Mouse (Mus musculus): ENCODE data around the gene Cmss1.

Cmss1 gene

DNA sequence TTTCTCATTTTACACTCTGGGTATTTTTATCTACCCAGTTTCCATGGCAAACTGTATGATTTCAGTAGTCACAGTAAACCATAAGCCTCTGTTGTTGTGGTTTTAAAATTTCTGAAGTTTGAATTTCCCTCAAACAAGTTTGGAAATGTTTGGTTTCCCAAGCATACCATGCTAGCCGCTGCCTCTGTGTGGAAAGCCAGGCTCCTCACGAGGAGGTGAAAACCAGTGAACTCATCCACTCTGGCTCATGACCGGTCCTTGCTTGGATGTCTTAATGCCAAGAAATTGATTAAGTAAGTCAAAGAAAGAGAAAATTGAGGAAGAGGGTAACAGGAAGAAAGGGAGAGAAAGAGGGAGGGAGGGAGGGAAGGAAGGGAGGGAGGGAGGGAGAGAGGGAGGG, 48.4 kb downstream of the Cmss1 start:
- no peak for DNase-seq (ENCODE audit: low read depth, low spot score)

DNA sequence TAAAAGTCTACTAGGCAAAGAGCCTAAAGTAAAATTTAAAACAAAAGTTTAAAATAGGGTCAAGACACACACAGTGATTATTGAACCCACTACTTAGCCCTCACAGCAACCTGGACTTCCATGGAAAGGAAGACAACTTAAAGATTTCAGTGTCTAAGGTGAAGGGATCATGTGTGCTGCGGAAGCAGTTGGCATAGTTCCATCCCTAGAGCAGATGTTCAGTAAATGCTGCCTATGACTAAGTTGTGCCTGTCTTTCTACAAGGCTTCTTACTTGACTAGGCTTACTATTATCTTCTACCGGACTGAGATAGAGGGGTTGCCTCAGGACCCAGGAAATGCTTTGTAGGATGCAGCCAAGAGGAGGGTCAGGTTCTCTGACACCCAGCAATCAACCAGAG, 50.4 kb downstream of the Cmss1 start:
- no peak for DNase-seq (ENCODE audit: low read depth, low spot score)

DNA sequence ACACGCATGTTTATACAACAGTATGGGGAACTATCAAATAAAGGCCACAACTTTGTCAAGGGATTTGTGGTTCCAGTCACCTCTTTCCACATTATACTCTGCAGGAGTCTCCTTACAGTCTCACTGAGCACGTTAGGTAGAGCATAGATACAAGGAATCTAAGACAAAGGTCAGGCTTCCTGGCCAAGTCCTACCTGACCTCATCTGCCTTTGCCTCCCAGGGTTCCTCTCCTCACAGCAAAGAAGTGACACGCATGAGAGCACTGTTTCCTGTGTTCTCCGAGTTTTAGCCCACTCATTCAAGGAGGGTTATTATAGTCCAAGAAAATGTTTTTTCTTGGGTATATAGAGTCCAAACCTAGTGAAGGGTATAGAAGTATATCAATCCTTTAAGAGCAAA, 51.0 kb downstream of the Cmss1 start:
- DNase-seq (ENCODE audit: low read depth, low spot score) = no peak

DNA sequence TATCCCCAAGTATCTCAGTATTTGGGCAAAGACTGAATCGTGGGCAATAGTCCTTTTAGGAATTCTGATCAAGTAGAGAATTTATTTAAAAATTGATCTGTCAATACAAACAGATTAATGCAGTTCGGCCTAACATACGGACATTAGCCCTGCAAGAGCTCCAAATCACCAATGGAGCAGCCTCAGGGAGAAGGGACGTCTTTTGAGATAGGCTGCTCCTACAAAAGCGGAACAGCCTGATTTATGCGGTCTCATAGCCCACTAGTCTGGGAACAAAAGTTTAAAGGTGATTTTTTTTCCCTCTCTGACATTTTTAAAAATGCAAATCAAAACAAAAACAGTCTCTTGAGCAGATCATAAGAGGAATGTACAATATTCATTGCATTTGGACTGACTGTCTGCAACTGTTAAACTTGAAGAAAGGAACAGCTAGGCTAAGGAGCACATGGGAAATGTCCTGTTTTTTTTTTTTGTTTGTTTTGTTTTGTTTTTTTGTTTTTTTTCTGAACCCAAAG, 51.7 kb downstream of the Cmss1 start:
- DNase-seq (ENCODE audit: low read depth, low spot score) = no peak

DNA sequence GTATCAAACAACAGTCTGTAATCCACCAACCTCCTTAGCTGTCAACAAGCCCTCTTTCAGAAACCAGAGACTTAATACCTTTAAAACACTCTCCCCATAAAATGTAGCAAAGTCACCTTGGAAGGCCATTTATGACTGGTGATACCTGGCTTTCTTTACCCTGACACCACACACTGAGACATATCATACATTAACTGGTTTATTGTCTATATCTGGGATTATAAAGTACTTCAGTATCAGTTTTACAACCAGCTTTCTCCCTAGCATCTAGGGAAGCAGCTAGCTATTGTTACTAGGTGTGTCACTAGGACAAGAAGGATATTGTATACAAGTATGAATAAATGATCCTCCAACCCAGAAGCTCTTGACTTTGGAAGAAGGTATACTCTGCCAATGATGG, 53.4 kb downstream of the Cmss1 start:
- no peak for DNase-seq (ENCODE audit: low read depth, low spot score)

DNA sequence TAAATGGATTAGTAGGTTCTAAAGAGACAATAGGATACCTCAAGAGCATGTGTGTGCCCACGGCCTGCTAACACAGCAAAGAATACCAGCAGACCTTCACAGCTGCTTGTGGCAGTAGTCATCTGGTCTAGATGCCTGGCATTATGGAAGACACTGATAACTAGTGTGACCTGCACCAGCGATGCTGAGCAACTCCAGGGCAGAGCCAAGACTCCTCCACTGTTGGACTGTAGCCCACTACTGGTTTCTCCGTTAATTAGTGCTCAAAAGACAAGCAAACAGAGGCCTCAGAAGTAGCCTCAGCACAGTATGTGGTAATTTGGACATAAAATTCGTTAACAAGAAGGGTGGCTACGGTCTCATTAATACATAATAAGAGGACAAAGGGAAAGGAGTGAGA, 54.0 kb downstream of the Cmss1 start:
- DNase-seq (ENCODE audit: low read depth, low spot score) = no peak

DNA sequence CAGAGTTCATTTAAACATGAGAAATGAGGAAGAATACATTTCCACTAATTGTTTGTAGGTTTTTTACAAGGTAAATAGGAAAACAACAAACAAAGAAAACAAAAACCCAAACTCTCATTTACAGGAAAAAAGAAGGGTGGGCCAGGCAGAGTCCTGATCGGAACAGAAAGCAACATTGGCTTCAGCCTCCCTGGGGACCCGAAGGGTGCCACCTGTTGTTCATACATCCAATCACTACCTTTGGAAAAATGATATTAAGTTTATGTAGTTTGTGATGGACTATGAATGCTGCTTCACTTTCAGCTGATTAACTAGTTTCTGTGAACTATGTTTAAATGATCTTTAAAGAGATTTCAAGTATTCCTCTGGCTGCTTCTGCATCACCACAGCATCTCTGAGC, 55.0 kb downstream of the Cmss1 start:
- DNase-seq (ENCODE audit: low read depth, low spot score) = no peak

DNA sequence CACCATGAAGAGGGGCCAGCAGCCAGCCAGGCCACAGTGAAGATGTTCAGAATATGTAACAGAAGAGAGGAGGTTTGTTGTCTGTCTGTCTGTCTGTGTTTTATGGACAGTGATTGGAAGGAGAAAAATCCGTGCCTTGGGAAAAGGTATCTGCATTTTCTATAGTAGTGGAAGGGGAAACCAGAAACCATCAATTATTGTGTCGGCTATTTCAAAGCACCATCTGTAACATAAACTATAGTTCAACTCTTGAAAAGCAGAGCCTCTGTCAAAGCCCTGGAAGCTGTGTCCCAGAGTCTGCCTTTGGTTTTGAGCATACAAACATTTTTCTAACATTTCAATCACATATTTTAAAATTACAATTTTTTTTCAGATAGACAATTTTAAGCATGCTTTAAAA, 55.8 kb downstream of the Cmss1 start:
- DNase-seq (ENCODE audit: low read depth, low spot score) = peak; percentile 38

DNA sequence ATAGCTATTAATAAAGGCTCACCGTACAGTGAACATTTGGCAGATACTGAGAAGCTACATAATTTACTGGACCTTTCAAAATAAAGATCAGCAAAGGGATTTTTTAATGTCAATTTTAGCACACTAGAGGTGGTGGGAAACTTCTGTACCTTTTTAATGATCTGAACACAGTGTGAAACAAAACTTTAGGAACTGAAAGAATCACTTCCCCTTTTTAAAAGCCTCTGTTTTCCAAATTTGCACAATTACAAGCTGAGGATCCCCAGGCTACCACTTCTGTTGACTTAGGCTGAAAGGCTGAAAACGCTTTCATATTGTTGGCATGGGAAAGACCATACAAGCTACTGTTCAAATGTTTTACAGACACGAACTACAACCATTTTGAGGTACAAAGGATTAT, 56.6 kb downstream of the Cmss1 start:
- no peak for DNase-seq (ENCODE audit: low read depth, low spot score)

DNA sequence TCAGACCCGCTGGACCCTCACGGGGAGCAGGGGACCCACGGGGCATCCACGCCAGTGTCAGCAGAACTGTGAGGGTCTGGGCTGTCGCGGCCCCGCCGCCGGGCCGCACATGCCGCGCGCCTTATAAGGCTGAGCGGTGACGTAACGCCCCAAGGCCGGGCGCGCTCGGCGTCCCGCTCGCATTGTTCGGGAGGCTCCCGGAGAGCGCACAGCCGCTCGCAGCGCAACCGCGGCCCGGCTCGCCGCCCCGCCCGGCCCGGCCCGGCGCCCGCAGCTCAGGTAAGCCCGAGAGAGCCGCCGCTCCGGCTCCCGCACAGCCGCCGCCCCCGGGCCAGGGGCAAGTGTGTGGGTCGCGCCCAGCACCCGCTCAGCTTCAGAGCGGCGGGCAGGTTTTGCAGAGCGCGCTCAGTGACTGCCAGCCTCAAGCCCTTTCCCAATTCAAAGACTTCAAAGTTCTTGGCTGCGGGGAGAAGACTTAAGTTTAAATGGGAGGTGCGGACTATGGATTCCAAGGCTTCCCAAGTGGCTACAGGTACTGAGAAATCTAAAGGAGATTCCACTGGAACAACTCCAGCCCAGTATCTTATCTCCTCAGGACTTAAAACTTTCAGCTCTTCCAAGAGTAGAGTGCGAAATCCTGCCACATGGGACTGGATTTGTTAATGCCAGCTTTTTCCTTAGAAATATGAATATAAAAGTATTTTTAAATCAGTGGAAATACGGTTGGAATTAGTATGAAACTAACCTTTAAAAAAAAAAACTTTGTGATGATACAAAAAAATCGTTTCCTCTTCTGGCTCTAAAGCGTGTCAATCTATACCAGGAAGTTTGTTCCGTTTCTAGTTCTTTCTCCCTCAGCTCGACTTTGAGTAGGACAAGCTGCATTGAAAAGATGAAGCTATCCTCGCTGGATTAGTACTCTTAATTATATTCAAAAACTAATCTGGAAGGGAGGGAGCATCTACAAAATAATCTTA, 57.3 kb downstream of the Cmss1 start:
- DNase-seq (ENCODE audit: low read depth, low spot score) = peak; percentile 74

DNA sequence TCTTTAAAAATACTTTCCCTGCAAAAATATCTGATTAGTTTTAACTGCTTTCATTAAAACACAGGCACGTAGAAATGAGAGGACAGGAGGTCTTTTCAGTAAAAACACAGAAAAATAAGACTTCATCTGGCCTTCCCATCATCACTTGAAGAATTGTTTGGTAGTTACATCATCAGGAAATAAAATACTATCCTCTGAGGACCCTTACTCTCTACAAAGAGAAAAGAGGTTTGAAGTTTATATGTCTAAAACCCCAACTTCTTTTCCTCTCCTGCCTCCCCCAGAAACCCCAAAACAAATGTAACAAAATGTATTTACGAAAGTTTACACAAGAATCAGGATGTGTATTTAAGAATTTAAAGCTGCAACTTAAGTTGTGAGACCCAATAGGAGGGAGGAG, 58.1 kb downstream of the Cmss1 start:
- no peak for DNase-seq (ENCODE audit: low read depth, low spot score)

DNA sequence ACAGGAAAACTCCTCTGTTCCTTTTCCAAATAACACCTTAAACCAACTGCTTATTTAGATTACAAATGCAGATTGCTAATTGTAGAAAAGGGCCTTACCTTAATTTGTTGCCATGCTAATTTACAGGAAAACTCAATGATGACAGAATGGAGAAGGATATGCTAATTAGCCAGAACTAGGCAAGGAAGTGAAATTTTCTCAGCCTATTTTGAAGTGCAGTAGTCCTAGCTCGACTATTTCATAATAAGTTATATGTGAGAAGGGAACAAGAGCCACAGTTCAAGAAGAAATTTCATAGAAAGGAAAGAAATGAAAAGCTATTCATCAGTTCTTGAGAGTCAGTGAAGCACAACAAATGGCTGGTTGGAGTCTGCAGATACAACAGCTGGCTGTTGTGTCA, 60.3 kb downstream of the Cmss1 start:
- DNase-seq (ENCODE audit: low read depth, low spot score) = no peak

DNA sequence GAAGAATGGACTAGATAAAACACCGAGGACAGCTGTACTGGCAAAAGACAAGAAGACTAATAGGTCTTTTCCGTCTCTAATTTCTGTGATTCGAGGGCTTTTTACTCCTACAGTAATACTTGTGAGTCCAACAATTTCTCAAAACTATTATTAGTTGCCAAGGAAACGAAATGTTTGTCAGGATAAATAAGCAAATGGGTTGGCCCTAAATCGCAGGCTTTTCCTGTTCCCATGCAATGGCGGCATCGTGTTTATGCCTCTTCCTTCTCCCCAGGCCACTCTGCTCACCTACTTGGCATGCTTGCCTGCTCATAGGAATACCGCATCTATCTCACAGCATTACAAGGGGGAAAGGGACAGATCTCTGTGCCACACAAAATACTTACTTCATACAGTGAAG, 62.2 kb downstream of the Cmss1 start:
- no peak for DNase-seq (ENCODE audit: low read depth, low spot score)

DNA sequence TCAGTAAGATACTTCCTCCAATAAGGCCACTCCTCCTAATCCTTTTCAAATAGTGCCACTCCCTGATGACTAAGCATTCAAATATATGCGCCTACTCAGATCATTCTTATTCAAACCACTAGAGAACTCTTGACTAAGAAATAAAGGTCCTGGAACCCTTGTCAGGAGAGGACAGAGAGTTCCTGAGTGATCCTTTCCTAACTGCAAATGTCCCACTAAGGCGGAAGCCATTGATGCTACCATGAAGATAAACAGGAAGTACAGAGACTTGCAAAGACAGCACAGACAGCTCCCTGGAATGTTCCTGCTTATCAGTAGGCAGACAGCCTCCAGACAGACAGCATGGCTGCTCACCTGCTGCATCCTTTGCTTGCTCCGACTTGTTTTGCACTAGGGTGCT, 63.4 kb downstream of the Cmss1 start:
- DNase-seq (ENCODE audit: low read depth, low spot score) = no peak

DNA sequence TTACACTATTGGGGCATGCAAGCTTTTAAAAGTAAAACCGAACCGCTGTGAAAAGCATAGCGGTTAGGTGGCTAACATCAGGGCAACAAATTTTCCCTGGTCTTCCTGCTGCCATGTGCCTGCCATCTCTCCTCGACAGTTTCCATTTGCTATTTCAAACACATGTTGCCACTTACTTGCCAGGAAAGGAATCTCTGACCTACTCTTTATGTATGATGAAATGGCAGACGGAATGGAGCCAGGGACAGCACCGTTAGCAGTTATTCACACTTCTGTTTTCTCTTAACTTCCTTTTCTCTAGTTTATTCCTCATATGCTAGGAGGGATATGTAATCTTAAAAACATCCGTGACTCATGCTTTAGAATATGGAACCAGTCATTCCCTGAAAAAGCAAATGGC, 70.2 kb downstream of the Cmss1 start:
- DNase-seq (ENCODE audit: low read depth, low spot score) = no peak

DNA sequence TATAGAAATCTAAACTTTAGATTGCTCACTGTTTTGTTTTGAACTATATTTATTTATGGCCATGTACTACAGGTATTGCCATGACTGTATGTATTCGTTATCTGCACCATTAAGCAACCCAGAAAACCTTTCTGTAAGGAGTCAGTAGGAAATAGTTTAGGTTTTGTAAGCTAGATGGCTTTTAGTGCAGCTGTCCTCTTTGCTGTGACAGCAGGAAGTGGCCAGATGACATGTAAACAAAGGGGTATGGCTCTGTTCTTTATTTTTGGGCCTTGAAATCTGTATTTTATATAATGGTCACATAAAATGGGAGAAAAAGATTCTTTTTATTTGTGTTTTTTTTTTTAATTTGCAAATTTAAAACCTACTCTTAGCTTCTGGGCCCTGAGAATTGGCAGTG, 71.9 kb downstream of the Cmss1 start:
- no peak for DNase-seq (ENCODE audit: low read depth, low spot score)

DNA sequence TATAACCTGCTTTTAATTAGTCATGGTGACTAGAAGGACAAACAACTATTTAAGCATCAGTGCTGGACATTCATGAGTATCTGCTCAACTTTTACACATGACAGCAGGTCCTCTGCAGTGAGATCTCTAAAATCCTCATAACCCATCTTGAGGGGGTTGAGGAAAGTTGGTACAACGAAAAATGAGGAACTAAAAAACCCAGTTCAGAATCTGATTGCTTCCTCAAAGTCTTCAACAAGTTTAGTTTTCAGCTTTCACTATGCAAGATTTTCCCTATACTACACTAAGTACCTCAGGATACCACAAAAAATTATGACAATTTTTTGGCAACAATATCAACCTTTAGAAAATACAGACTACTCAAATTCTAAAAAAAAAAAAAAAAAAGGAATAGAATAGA, 72.3 kb downstream of the Cmss1 start:
- no peak for DNase-seq (ENCODE audit: low read depth, low spot score)

DNA sequence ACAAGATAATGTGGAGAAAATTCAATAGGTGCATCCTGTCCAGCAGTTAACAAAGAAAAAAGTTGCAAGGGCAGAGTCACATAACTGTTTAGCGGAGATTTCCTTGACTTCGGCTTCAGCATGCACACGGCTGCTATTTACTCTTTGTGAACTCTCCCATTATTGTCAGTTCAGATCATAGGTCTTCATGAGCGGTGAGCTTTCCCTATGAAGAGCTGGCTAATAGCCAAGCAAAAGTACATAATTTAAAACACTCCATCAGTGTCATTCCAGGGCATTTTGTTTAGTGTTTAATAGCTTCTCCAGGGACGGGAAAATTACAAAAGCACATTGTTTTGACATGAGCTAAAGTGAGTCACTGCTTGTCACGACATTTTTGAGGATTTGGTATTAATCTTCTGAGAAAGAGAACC, 74.6 kb downstream of the Cmss1 start:
- DNase-seq (ENCODE audit: low read depth, low spot score) = peak; percentile 46

DNA sequence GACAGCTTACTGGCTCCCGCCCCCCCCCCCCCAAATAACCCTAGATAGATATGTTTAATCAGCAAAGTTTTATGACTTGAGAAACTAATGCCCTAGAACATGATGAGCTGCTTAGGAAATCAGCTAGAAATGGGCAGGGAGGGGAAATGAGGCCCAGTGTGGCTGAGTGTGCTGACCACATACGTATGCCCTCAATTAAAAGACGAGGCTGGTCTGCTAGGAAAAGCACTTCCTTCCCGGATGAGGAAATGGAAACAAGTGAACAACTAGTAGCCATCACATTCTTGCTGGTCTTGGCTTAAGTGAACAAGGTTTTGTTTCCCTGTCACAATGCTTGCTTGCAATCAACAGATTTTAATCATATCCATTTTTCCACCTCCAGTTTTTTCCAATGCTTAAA, 76.1 kb downstream of the Cmss1 start:
- no peak for DNase-seq (ENCODE audit: low read depth, low spot score)

DNA sequence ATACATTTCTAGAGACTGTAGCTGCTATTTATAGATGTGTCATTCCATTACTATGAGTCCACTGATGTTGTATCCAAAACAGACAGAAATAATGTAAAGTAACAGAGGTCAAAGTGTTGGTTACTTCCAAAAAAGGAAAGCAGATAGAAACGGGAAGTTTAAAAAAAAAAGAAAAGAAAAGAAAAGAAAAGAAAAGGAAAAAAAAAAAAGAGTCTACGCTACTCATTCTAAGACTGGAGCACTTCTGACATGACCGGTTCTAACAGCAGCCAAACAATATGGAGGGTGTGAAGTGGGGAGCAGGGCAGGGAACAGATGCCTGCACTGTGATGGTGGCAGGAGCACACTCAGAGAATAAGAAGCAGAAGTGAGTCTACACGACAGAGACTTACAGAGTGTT, 78.2 kb downstream of the Cmss1 start:
- no peak for DNase-seq (ENCODE audit: low read depth, low spot score)

DNA sequence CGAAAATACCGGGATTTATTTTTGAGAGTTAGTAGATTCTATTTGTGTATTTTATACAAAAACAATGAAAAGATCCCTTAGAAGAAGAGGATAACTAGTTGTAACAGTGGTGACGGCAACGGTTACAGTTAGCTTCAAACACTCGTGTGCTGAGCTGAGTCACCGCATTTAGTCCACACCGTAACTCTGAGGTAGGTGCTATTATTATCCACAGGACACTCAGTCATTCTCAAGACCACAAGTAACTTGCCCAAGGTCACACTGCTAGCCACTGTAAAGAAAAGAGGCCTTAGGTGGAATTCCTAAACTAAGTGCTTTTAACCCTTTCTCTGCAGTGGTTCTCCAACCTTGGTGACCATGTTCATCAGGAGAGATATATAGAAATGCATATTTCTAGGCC, 79.8 kb downstream of the Cmss1 start:
- no peak for DNase-seq (ENCODE audit: low read depth, low spot score)

DNA sequence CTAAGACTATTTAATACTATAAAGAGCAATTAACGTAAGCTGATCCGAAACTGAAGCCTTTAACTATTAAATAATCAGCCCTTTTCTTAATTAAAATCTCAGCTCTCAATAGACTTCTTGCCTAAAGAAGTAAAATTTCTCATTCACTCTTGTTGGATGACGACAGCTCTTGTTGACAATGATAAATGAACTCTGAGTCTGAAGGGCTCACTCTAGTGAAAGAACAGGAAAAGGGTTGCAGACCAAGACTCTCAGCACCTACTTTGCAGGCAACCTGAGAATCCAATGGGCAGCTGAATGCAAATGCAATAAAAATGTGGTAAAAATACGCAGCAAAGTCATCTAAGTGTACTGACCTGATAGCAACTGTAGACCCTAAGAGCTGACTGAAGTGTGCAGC, 81.2 kb downstream of the Cmss1 start:
- peak; percentile 33 for DNase-seq (ENCODE audit: low read depth, low spot score)

DNA sequence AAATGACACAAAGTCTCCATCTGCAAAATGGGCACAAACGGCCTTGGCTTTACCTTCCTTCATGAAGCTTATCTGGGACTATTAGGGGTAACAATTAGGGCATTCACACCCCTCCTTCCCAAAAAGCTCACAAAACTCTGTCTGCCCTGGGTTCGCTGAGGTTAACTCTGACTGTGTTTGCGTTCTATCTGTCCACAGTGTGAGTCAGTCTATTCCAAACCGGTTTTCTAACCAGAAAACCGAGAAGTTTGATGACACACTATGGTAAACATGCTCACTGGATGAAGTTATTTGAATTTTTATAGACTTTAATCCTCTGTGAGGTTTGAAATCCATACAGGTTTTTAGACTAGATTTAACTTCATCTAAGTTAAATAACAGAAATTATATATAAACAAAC, 81.6 kb downstream of the Cmss1 start:
- no peak for DNase-seq (ENCODE audit: low read depth, low spot score)

DNA sequence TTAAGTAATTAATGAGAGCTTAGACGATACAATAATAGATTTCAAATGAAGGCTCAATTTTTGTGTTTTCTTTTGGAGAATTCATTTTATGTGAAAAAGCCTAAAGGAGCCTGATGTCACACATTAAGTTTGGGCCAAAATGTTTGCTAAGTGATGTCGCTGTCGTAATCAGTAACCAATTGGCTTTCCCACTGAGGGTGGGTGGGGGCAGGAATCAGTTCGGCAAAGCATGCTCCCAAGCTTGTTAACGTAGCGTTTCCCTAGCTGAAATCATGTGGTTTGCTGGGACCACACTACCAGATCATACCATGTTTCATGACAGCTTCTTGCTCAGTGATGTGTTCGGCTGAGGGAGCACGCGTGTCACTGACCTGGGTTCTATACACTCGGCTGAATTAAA, 91.0 kb downstream of the Cmss1 start:
- no peak for DNase-seq (ENCODE audit: low read depth, low spot score)
